Mouse (Mus musculus): Measurements from ENCODE around the gene Capg. TPM values are rescaled to one million over a fixed set of nuclear protein-coding genes. Genes with fewer than 3 reads are reported as not detected.

The Capg gene
- polyA plus RNA-seq, 1 experiment, result 394 TPM

- Histone ChIP-seq H3K4me3 (no peak overlapping the region), H3K36me3 (ENCODE audit: control insufficient read depth, insufficient read depth) (no peaks in the 10 kb centered on the region), H3K4me2 (ENCODE audit: low read depth) (no peak overlapping the region), H3ac (ENCODE audit: control insufficient read depth, insufficient read length) (no peak overlapping the region), H3K27me3 (ENCODE audit: control insufficient read depth, insufficient read depth, insufficient read length) (no peaks in the 10 kb centered on the region), H3K79me2 (ENCODE audit: control insufficient read depth, insufficient read depth) (no peaks in the 10 kb centered on the region)
- no peak for TF ChIP-seq CEBPB (IDR thresholded peaks at IDR 0.05; ENCODE audit: insufficient read depth, poor library complexity, severe bottlenecking)
- TF ChIP-seq POLR2AphosphoS2 (IDR thresholded peaks at IDR 0.05; ENCODE audit: insufficient read length, low read depth), result no peak
- TF ChIP-seq MAX (IDR thresholded peaks at IDR 0.05; ENCODE audit: low read depth), result no peak
- TF ChIP-seq POLR2A (IDR thresholded peaks at IDR 0.05; ENCODE audit: insufficient read length, low read depth), result no peak
- TF ChIP-seq TCF3 (IDR thresholded peaks at IDR 0.05; ENCODE audit: insufficient read length, low read depth), result no peak
- TF ChIP-seq E2F4 (IDR thresholded peaks at IDR 0.05; ENCODE audit: insufficient read depth), result no peak
- no peak for TF ChIP-seq SRF (IDR thresholded peaks at IDR 0.05; ENCODE audit: control insufficient read depth, insufficient read length, low read depth)
- no peak for TF ChIP-seq MYOD1 (IDR thresholded peaks at IDR 0.05; ENCODE audit: control insufficient read depth in 1 of 3, insufficient read length in 2 of 3, low read depth in 2 of 3)
- TF ChIP-seq TCF12 (IDR thresholded peaks at IDR 0.05; ENCODE audit: insufficient read depth, poor library complexity, severe bottlenecking), result no peak
- TF ChIP-seq USF1 (IDR thresholded peaks at IDR 0.05; ENCODE audit: low read depth), result no peak
- TF ChIP-seq REST (IDR thresholded peaks at IDR 0.05; ENCODE audit: insufficient read depth, insufficient read length), result no peak
- TF ChIP-seq MYOG (IDR thresholded peaks at IDR 0.05; ENCODE audit: control insufficient read depth in 1 of 3, insufficient read depth in 1 of 3, insufficient read length in 2 of 3, low read depth in 2 of 3), result no peak
Observed at GRCm38 (mm10) chr6:72590111-72590510, 45.9 kb downstream of the Capg start.

- no peak overlapping the region for H3K4me2 ChIP-seq (ENCODE audit: low read depth)
- H3K27me3 ChIP-seq (ENCODE audit: control insufficient read depth, insufficient read depth, insufficient read length), result no peaks in the 10 kb centered on the region
- H3K4me3 ChIP-seq, result no peak overlapping the region
- no peak overlapping the region for H3ac ChIP-seq (ENCODE audit: control insufficient read depth, insufficient read length)
- H3K79me2 ChIP-seq (ENCODE audit: control insufficient read depth, insufficient read depth), result no peaks in the 10 kb centered on the region
- TF ChIP-seq USF1 (IDR thresholded peaks at IDR 0.05; ENCODE audit: low read depth) (no peak), MAX (IDR thresholded peaks at IDR 0.05; ENCODE audit: low read depth) (no peak), POLR2A (IDR thresholded peaks at IDR 0.05; ENCODE audit: insufficient read length, low read depth) (no peak)
- H3K36me3 ChIP-seq (ENCODE audit: control insufficient read depth, insufficient read depth), result no peaks in the 10 kb centered on the region
Observed at GRCm38 (mm10) chr6:72593011-72593803, 49.0 kb downstream of the Capg start.

GRCm38 (mm10) chr6:72593914-72594313, 49.7 kb downstream of the Capg start:
- Histone ChIP-seq H3K4me2 (ENCODE audit: low read depth) (no peak overlapping the region), H3ac (ENCODE audit: control insufficient read depth, insufficient read length) (no peak overlapping the region), H3K4me3 (no peak overlapping the region), H3K36me3 (ENCODE audit: control insufficient read depth, insufficient read depth) (no peaks in the 10 kb centered on the region), H3K27me3 (ENCODE audit: control insufficient read depth, insufficient read depth, insufficient read length) (no peaks in the 10 kb centered on the region), H3K79me2 (ENCODE audit: control insufficient read depth, insufficient read depth) (no peaks in the 10 kb centered on the region)
- TF ChIP-seq MYOD1 (IDR thresholded peaks at IDR 0.05; ENCODE audit: control insufficient read depth in 1 of 3, insufficient read length in 2 of 3, low read depth in 2 of 3), result no peak
- TF ChIP-seq POLR2A (IDR thresholded peaks at IDR 0.05; ENCODE audit: insufficient read length, low read depth), result no peak
- no peak for TF ChIP-seq CEBPB (IDR thresholded peaks at IDR 0.05; ENCODE audit: insufficient read depth, poor library complexity, severe bottlenecking)
- TF ChIP-seq POLR2AphosphoS2 (IDR thresholded peaks at IDR 0.05; ENCODE audit: insufficient read length, low read depth), result no peak
- no peak for TF ChIP-seq E2F4 (IDR thresholded peaks at IDR 0.05; ENCODE audit: insufficient read depth)
- TF ChIP-seq SRF (IDR thresholded peaks at IDR 0.05; ENCODE audit: control insufficient read depth, insufficient read length, low read depth), result no peak
- no peak for TF ChIP-seq MAX (IDR thresholded peaks at IDR 0.05; ENCODE audit: low read depth)
- no peak for TF ChIP-seq USF1 (IDR thresholded peaks at IDR 0.05; ENCODE audit: low read depth)
- no peak for TF ChIP-seq TCF12 (IDR thresholded peaks at IDR 0.05; ENCODE audit: insufficient read depth, poor library complexity, severe bottlenecking)
- no peak for TF ChIP-seq MYOG (IDR thresholded peaks at IDR 0.05; ENCODE audit: control insufficient read depth in 1 of 3, insufficient read depth in 1 of 3, insufficient read length in 2 of 3, low read depth in 2 of 3)
- TF ChIP-seq REST (IDR thresholded peaks at IDR 0.05; ENCODE audit: insufficient read depth, insufficient read length), result no peak
- no peak for TF ChIP-seq TCF3 (IDR thresholded peaks at IDR 0.05; ENCODE audit: insufficient read length, low read depth)

DNA sequence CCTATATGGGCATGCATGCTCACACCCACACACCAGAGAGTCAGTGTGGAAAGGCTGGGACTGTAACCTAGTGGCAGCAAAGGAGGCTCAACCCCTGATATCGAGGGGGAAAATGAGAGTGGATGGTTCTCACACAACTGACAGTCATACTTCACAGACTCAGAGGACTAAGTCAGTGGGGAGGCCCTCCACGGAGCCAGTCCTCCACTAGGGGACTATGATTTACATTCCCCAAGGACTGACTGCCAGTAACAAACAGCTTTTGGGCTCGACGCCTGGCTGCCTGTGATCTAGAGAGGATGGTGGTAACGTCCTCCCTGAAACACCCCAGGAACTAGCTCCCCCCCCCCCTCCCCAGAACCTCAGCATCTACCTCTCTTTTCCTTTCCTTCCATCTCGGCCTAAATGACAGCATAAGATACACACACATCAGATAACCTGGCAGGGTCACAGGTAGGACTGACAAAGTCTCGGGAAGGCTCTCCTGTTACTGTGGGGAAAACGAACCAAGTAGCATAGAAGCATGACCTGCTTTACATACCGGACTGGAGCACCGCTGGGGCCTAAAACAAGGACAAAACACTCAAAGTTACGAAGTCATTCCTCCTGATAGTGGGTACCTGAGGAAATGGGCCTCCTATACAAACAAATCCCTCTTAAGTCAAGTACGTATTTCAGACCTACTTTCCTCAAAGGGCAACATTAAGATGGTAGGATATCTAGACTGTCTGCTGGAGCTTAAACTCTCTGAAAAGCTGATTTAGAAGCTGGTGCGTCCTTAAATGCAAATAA, 53.1 kb downstream of the Capg start:
- no peak for TF ChIP-seq MYOG (IDR thresholded peaks at IDR 0.05; ENCODE audit: control insufficient read depth in 1 of 3, insufficient read depth in 1 of 3, insufficient read length in 2 of 3, low read depth in 2 of 3)
- TF ChIP-seq TCF12 (IDR thresholded peaks at IDR 0.05; ENCODE audit: insufficient read depth, poor library complexity, severe bottlenecking), result no peak
- no peak for TF ChIP-seq CEBPB (IDR thresholded peaks at IDR 0.05; ENCODE audit: insufficient read depth, poor library complexity, severe bottlenecking)
- TF ChIP-seq MAX (IDR thresholded peaks at IDR 0.05; ENCODE audit: low read depth), result no peak
- no peak for TF ChIP-seq POLR2A (IDR thresholded peaks at IDR 0.05; ENCODE audit: insufficient read length, low read depth)
- no peak for TF ChIP-seq REST (IDR thresholded peaks at IDR 0.05; ENCODE audit: insufficient read depth, insufficient read length)
- TF ChIP-seq TCF3 (IDR thresholded peaks at IDR 0.05; ENCODE audit: insufficient read length, low read depth), result no peak
- TF ChIP-seq POLR2AphosphoS2 (IDR thresholded peaks at IDR 0.05; ENCODE audit: insufficient read length, low read depth), result no peak
- no peak for TF ChIP-seq USF1 (IDR thresholded peaks at IDR 0.05; ENCODE audit: low read depth)
- no peak for TF ChIP-seq MYOD1 (IDR thresholded peaks at IDR 0.05; ENCODE audit: control insufficient read depth in 1 of 3, insufficient read length in 2 of 3, low read depth in 2 of 3)
- no peak for TF ChIP-seq E2F4 (IDR thresholded peaks at IDR 0.05; ENCODE audit: insufficient read depth)
- no peak for TF ChIP-seq SRF (IDR thresholded peaks at IDR 0.05; ENCODE audit: control insufficient read depth, insufficient read length, low read depth)
- no peaks in the 10 kb centered on the region for H3K79me2 ChIP-seq (ENCODE audit: control insufficient read depth, insufficient read depth)
- H3K4me3 ChIP-seq, result peak overlapping the region; percentile 49
- peak overlapping the region; percentile 93 for H3K4me2 ChIP-seq (ENCODE audit: low read depth)
- no peaks in the 10 kb centered on the region for H3K27me3 ChIP-seq (ENCODE audit: control insufficient read depth, insufficient read depth, insufficient read length)
- no peaks in the 10 kb centered on the region for H3K36me3 ChIP-seq (ENCODE audit: control insufficient read depth, insufficient read depth)
- peak overlapping the region; percentile 65 for H3ac ChIP-seq (ENCODE audit: control insufficient read depth, insufficient read length)

All from myocyte (in vitro differentiated cells).